Mouse (Mus musculus) lung, adult 2 months (tissue): ENCODE data around the gene Ankfy1.

Experiments used
- CTCF ChIP-seq: fragments of 200-500 bp; IDR thresholded peaks from 2 replicates; pipeline ENCODE4 v1.5.1; 2011; ENCODE audit warnings: mild to moderate bottlenecking, low read length, control low read depth; ENCODE audit not compliant: insufficient read depth
- POLR2A ChIP-seq: fragments of 200-500 bp; IDR thresholded peaks from 2 replicates; pipeline ENCODE4 v1.6.1; 2011; ENCODE audit warnings: low read depth, mild to moderate bottlenecking, control low read depth, low read length, borderline replicate concordance; ENCODE audit errors: extremely low read depth

- TF ChIP-seq CTCF: no peak
- TF ChIP-seq POLR2A: no peak
Measured at GRCm38 (mm10) chr11:72697323-72697722, 7.5 kb downstream of the Ankfy1 start.
